Mouse (Mus musculus) embryonic facial prominence, embryonic 11.5 days (tissue): ENCODE data around the gene Atl1. TPM values are rescaled to one million over a fixed set of nuclear protein-coding genes. Genes with fewer than 3 reads are reported as not detected.

Source experiments
- ATAC-seq: fragments of 200-750 bp; cut with Nextera tagmentation; replicated peaks from 2 replicates; pipeline ENCODE4 v1.8.0; 2017; ENCODE audit warnings: low read depth; ENCODE audit not compliant: insufficient number of reproducible peaks, low FRiP score, low TSS enrichment
- DNase-seq: peaks from one replicate; pipeline ENCODE4 v3.0.0-alpha.2; 2015; ENCODE audit warnings: low spot score
- H3K27ac ChIP-seq: fragments of 300-500 bp; sonication (generic); replicated peaks from 2 replicates; pipeline ENCODE4 v1.5.1; 2014; ENCODE audit warnings: mild to moderate bottlenecking, low read depth, low read length, control low read depth
- H3K27me3 ChIP-seq: fragments of 300-500 bp; sonication (generic); 2 replicates; pipeline ENCODE4 v1.6.1; 2014; ENCODE audit warnings: mild to moderate bottlenecking, low read length, moderate library complexity, mixed read lengths; ENCODE audit not compliant: control insufficient read depth, insufficient read depth
- H3K36me3 ChIP-seq: fragments of 300-500 bp; sonication (generic); replicated peaks from 2 replicates; pipeline ENCODE4 v1.6.1; 2014; ENCODE audit warnings: low read depth, mild to moderate bottlenecking, low read length, moderate library complexity, mixed read lengths; ENCODE audit not compliant: control insufficient read depth, insufficient read depth
- H3K4me1 ChIP-seq: fragments of 300-500 bp; sonication (generic); 2 replicates; pipeline ENCODE4 v1.6.1; 2014; ENCODE audit warnings: low read length, mixed read lengths; ENCODE audit not compliant: control insufficient read depth, insufficient read depth
- H3K4me2 ChIP-seq: fragments of 300-500 bp; sonication (generic); 2 replicates; pipeline ENCODE4 v1.6.1; 2014; ENCODE audit warnings: low read depth, mild to moderate bottlenecking, control low read depth, low read length, moderate library complexity
- H3K4me3 ChIP-seq: fragments of 300-500 bp; sonication (generic); 2 replicates; pipeline ENCODE4 v1.5.1; 2014; ENCODE audit warnings: low read depth, low read length, control low read depth
- H3K9ac ChIP-seq: fragments of 300-500 bp; sonication (generic); replicated peaks from 2 replicates; pipeline ENCODE4 v1.6.1; 2014; ENCODE audit warnings: mild to moderate bottlenecking, control low read depth, low read length
- H3K9me3 ChIP-seq: fragments of 300-500 bp; sonication (generic); replicated peaks from 2 replicates; pipeline ENCODE4 v1.6.1; 2016; ENCODE audit warnings: mild to moderate bottlenecking, low read length, inconsistent platforms, mixed read lengths; ENCODE audit not compliant: control insufficient read depth
- WGBS: fragments of 180-500 bp; shearing (Covaris S2); extraction: QIAGEN DNeasy Blood & Tissue Kit; methylation state at CpG from one replicate; pipeline ENCODE4 v1.1.7; 2014; 5-methylcytosine and 5-hydroxymethylcytosine counted together
- polyA plus RNA-seq: library from polyadenylated mRNA; unstranded; fragments of >200 nt; fragmentation: Nextera tagmentation; extraction: Ambion mirVana; gene quantifications from 2 replicates; pipeline ENCODE4 v1.2.1, GENCODE M21; 2014

Atl1 gene
- 13.3 and 18.9 TPM in 2 replicates for polyA plus RNA-seq

- peak within 1 kb of the TSS; percentile 56 for H3K4me2 ChIP-seq
- H3K9me3 ChIP-seq = no peaks in the 10 kb centered on the region
- under 1% methylated on average over 113 of the region's 118 CpGs for WGBS
- H3K27me3 ChIP-seq = no peaks in the 10 kb centered on the region
- ATAC-seq = peak; percentile 95
- peak within 1 kb of the TSS; percentile 85 for H3K27ac ChIP-seq
- peak; percentile 93 for DNase-seq
- peak within 1 kb of the TSS; percentile 89 for H3K9ac ChIP-seq
- H3K4me1 ChIP-seq = no peaks in the 10 kb centered on the region
- H3K36me3 ChIP-seq = no peaks in the 10 kb centered on the region
- H3K4me3 ChIP-seq = peak within 1 kb of the TSS; percentile 93
These were observed at the start of gene Atl1, which contains the start of gene Map4k5 for GRCm38 (mm10) chr12:69892371-69893251. TSS of gene Atl1 (plus strand) at chr12:69892614. TSS of gene Map4k5 (minus strand) at chr12:69893200.

- Histone ChIP-seq H3K9ac (no peak overlapping the region), H3K4me2 (no peak overlapping the region), H3K27ac (no peak overlapping the region), H3K36me3 (no peaks in the 10 kb centered on the region), H3K27me3 (no peaks in the 10 kb centered on the region), H3K9me3 (no peaks in the 10 kb centered on the region), H3K4me3 (no peak overlapping the region), H3K4me1 (no peaks in the 10 kb centered on the region)
- DNase-seq (peak; percentile 72), ATAC-seq (no peak)
- WGBS = 70% methylated on average over 19 of the region's 19 CpGs
These were observed 48.6 kb upstream of the Atl1 start for GRCm38 (mm10) chr12:69843531-69844445.

- ATAC-seq = no peak
These were observed 46.7 kb upstream of the Atl1 start for GRCm38 (mm10) chr12:69845722-69846121.

GRCm38 (mm10) chr12:69846499-69846898 lies 45.9 kb upstream of the Atl1 start:
- WGBS = 95% methylated on average over 9 of the region's 9 CpGs
- H3K36me3 ChIP-seq = no peaks in the 10 kb centered on the region

More at GRCm38 (mm10) chr12:69845722-69846121, 46.7 kb upstream of the Atl1 start:
- no peaks in the 10 kb centered on the region for H3K9me3 ChIP-seq
- H3K4me1 ChIP-seq = no peaks in the 10 kb centered on the region
- no peak overlapping the region for H3K4me2 ChIP-seq
- no peak for DNase-seq
- no peak overlapping the region for H3K27ac ChIP-seq
- 87% methylated on average over 9 of the region's 9 CpGs for WGBS
- no peak overlapping the region for H3K4me3 ChIP-seq
- no peaks in the 10 kb centered on the region for H3K27me3 ChIP-seq
- H3K9ac ChIP-seq = no peak overlapping the region
- no peaks in the 10 kb centered on the region for H3K36me3 ChIP-seq

GRCm38 (mm10) chr12:69848083-69848878 lies 44.1 kb upstream of the Atl1 start:
- Histone ChIP-seq H3K9me3 (no peaks in the 10 kb centered on the region), H3K27ac (no peak overlapping the region), H3K27me3 (no peaks in the 10 kb centered on the region), H3K36me3 (no peaks in the 10 kb centered on the region), H3K4me2 (no peak overlapping the region), H3K9ac (no peak overlapping the region), H3K4me1 (no peaks in the 10 kb centered on the region), H3K4me3 (no peak overlapping the region)
- whole genome bisulfite sequencing = 91% methylated on average over 12 of the region's 12 CpGs
- ATAC-seq = no peak
- DNase-seq = no peak

More at GRCm38 (mm10) chr12:69846499-69846898, 45.9 kb upstream of the Atl1 start:
- no peaks in the 10 kb centered on the region for H3K9me3 ChIP-seq
- H3K4me3 ChIP-seq = no peak overlapping the region
- H3K4me2 ChIP-seq = no peak overlapping the region
- no peaks in the 10 kb centered on the region for H3K4me1 ChIP-seq
- DNase-seq (no peak), ATAC-seq (no peak)
- H3K27ac ChIP-seq = no peak overlapping the region
- H3K27me3 ChIP-seq = no peaks in the 10 kb centered on the region
- H3K9ac ChIP-seq = no peak overlapping the region

GRCm38 (mm10) chr12:69852288-69852687 lies 40.1 kb upstream of the Atl1 start:
- no peak overlapping the region for H3K9ac ChIP-seq
- ATAC-seq = no peak
- no peak for DNase-seq
- no peak overlapping the region for H3K4me3 ChIP-seq
- no peaks in the 10 kb centered on the region for H3K9me3 ChIP-seq
- no peaks in the 10 kb centered on the region for H3K4me1 ChIP-seq
- no peak overlapping the region for H3K4me2 ChIP-seq
- H3K27ac ChIP-seq = no peak overlapping the region
- H3K27me3 ChIP-seq = no peaks in the 10 kb centered on the region
- WGBS = 90% methylated on average over 9 of the region's 9 CpGs
- no peaks in the 10 kb centered on the region for H3K36me3 ChIP-seq

GRCm38 (mm10) chr12:69853387-69853786 lies 39.0 kb upstream of the Atl1 start:
- no peak overlapping the region for H3K4me2 ChIP-seq
- H3K9me3 ChIP-seq = no peaks in the 10 kb centered on the region
- 85% methylated on average over 11 of the region's 11 CpGs for WGBS
- no peak overlapping the region for H3K4me3 ChIP-seq
- H3K36me3 ChIP-seq = no peaks in the 10 kb centered on the region
- ATAC-seq (no peak), DNase-seq (no peak)
- H3K27me3 ChIP-seq = no peaks in the 10 kb centered on the region
- no peak overlapping the region for H3K27ac ChIP-seq
- H3K9ac ChIP-seq = no peak overlapping the region
- H3K4me1 ChIP-seq = no peaks in the 10 kb centered on the region
